Mouse (Mus musculus) embryo, embryonic 11 days (tissue): ENCODE data around the gene Dram2.
"Not testable (repeated sequence)": the region's sequence is repeated elsewhere in the genome, so short reads cannot be mapped to it uniquely, and the experiment has no call there.

ENCODE experiments used
- DNase-seq: peaks from one replicate; pipeline ENCODE4 v3.0.0-alpha.2; 2015

Gene Dram2

DNA sequence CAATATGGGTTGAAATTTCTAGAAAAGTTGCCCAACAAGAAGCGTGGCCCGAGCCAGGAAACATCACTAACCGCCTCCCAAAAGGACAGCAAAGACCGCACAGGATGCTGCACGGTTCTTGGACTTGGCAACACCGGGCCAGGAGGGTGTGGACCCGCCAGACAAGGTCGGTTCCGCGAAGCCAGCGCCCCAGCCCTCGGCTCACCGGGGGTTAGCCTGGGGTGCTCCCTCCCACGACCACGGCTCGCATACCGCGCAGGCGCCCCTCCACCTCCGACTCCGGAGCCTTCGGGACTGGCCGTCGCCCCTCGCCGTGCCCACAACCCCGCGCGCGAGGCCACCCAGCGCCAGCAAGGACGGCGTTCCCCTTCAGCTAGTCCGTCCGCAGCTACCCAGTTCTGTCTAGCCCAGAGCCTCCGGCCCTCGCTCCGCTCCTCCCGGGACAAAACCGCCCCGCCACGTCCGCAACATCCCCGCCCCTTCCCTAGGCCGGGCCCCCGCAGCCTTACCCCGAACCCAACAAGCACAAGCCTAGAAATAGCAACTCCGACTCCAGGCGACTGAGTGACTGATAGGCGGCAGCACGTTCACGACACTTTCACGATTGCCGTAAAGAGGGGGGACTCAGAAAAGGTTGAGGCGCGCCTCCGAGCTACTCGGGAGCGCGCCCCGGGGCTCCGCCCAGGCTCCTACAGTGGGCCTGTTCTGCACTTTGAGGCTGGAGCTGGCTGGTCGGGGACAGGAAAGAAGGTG lies at the start of gene Dram2, which contains the start of gene Cept1:
TSS of gene Dram2 (plus strand) at position 628 of the 753 bp plus-strand sequence.
TSS of gene Cept1 (minus strand) at position 632 of the 753 bp plus-strand sequence.
- DNase-seq, result peak; percentile 97

DNA sequence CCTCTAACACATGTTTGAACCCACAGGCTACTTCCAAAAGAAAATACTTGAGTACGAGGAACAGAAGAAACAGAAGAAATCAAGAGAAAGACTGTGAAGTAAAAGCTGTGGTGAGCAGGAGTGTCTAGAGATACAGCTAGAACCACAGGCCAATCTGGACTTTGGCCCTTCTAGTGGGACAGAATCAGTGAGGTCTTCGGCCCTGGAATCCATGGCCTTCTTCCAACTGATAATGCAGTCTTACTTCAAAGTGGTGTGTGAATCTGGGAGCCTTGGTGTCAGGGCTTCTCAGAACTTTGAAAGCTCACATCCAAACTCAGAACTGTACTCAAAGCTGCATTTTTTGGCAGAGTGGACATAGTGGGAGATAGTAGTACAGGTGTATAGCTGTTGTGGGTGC lies 47.1 kb upstream of the Dram2 start:
- DNase-seq, result no peak

- no peak for DNase-seq
These were observed 44.7 kb upstream of the Dram2 start for GRCm38 (mm10) chr3:106502892-106503291.

- no peak for DNase-seq
These were observed 36.9 kb upstream of the Dram2 start for GRCm38 (mm10) chr3:106510669-106511068.

GRCm38 (mm10) chr3:106515016-106515415 lies 32.6 kb upstream of the Dram2 start:
- no peak for DNase-seq

- no peak for DNase-seq
These were observed 24.9 kb upstream of the Dram2 start for GRCm38 (mm10) chr3:106522730-106523129.

- DNase-seq, result no peak
These were observed 21.2 kb upstream of the Dram2 start for GRCm38 (mm10) chr3:106526411-106526810.

- no peak for DNase-seq
These were observed 19.6 kb upstream of the Dram2 start for GRCm38 (mm10) chr3:106528032-106528431.

DNA sequence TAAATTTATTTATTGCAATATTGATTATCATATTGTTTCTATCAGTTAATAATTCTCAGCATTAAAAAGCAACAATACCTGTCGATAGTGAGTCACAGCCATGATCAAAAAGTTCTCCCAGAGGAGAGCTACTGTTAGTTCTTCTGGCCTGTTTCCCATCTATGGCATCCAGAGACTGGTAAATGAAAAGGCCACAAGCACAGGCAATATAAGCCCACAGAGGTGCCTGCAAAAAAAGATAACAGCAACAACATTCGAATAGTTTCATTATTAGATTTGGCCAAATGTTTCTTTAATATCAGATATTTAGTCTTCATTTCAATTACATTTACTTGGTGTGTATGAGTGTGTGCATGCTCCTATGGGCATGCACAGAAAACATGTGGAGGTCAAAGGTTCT lies 14.3 kb upstream of the Dram2 start:
- DNase-seq, result no peak

GRCm38 (mm10) chr3:106544721-106545316 lies 2.8 kb upstream of the Dram2 start:
- no peak for DNase-seq

GRCm38 (mm10) chr3:106547924-106548539 lies 434 bp downstream of the Dram2 start:
- DNase-seq, result peak; percentile 53

- DNase-seq, result no peak
These were observed 1.4 kb downstream of the Dram2 start for GRCm38 (mm10) chr3:106548971-106549370.

- no peak for DNase-seq
These were observed 5.8 kb downstream of the Dram2 start for GRCm38 (mm10) chr3:106553411-106553810.

DNA sequence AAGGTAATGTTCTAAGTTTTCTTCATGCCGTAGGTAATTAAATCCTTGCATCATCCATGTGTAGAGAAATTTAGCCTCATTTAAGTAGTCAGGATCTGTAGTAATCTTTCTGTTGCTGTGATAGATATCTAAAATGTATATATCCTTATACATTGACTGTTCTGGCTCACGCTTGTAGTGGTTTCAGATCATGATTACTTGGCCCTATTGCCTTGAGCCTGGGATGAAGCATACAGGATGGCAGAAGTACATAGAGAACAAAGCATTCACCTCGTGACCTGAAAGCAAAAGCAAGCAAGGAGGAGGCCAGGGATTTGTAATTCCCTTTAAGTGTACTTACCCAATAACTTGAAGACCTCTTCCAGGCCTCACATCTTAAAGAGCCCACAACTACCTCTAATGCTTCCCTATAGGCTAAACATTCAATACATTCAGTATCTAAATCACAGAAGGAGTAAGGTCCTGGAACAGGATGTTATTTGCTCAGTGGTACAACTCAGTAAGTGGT lies 8.2 kb downstream of the Dram2 start:
- no peak for DNase-seq

DNA sequence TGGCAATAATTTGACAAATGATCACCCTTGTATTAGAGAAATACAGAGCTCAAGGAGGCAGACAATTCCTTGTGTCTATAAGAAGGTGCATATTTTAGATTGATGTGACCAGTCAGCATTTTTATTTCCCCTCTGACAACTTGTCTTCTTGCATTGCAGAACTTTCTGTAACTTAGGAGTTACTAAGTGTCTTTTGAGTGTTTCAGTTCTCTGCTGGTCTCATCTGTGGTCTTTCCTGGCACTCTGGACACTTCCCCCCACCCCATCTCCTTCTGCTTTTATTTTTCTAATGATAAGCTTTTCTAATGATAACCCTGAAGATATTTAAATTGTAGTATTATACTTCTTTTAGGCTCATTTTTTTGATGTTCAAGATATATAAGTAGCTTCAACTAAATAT lies 10.7 kb downstream of the Dram2 start:
- DNase-seq, result no peak

GRCm38 (mm10) chr3:106565876-106566275 lies 18.3 kb downstream of the Dram2 start:
- DNase-seq, result no peak

DNA sequence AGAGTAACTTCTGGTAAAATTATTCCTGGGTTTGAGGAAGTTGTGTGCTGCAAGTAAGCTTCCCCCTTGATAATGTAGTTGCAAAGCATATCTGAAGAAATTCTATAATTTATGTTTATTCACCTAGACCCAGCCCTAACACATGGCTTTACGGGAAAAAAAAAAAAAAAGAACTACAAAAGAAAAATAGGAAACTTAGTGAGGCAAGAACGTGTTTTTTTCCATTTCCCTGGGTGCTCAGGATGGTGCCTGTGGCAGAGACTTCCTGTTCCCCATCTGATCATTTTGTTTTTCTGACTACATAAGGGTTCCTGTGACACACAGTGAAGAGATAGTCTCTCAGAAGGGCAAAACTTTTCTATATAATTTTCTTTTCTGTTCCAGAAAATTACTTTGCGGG lies 25.6 kb downstream of the Dram2 start:
- no peak for DNase-seq

- no peak for DNase-seq
These were observed 31.7 kb downstream of the Dram2 start for GRCm38 (mm10) chr3:106579296-106579695.

GRCm38 (mm10) chr3:106593631-106594030 lies 46.0 kb downstream of the Dram2 start:
- not testable (repeated sequence) for DNase-seq

DNA sequence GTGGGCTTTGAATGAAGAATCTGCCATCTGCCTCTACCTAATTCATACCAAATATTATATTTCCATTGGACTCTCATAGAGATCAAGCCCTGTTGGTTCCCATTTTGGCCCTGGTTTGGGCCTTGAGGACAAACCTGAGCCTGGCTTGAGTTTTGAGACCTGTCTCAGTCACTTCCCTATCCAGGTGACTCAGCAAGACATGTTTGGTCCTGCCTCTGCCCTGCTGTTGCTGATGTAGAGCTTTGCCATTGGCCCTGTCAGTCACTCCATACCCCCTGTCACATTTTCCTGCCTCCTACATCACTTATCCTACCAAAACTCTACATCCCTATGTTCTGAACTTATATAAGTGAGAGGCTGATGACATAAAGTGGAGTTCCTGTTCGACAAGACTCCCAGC lies 70.5 kb downstream of the Dram2 start:
- no peak for DNase-seq
